Mouse (Mus musculus) embryonic facial prominence, embryonic 10.5 days (tissue): ENCODE results near the gene Magi1. TPM values are rescaled to one million over a fixed set of nuclear protein-coding genes. Genes with fewer than 3 reads are reported as not detected.
A peak's percentile ranks its signal among the peaks of the same experiment; 100 is the strongest.

Experiments
- DNase-seq: peaks from one replicate; pipeline ENCODE4 v3.0.0-alpha.2; 2017; ENCODE audit warnings: low spot score
- H3K27ac ChIP-seq: fragments of 300-500 bp; sonication (generic); replicated peaks from 2 replicates; pipeline ENCODE4 v1.5.1; 2016; ENCODE audit warnings: mild to moderate bottlenecking
- H3K27me3 ChIP-seq: fragments of 300-500 bp; sonication (generic); replicated peaks from 2 replicates; pipeline ENCODE4 v1.6.1; 2016; ENCODE audit warnings: low read depth, mild to moderate bottlenecking; ENCODE audit not compliant: poor library complexity, severe bottlenecking
- H3K36me3 ChIP-seq: fragments of 300-500 bp; sonication (generic); replicated peaks from 2 replicates; pipeline ENCODE4 v1.6.1; 2016; ENCODE audit warnings: mild to moderate bottlenecking, moderate library complexity
- H3K4me1 ChIP-seq: fragments of 300-500 bp; sonication (generic); 2 replicates; pipeline ENCODE4 v1.6.1; 2016
- H3K4me3 ChIP-seq: fragments of 300-500 bp; sonication (generic); 2 replicates; pipeline ENCODE4 v1.5.1; 2016; ENCODE audit warnings: mild to moderate bottlenecking, moderate library complexity
- H3K9me3 ChIP-seq: fragments of 300-500 bp; sonication (generic); 2 replicates; pipeline ENCODE4 v1.6.1; 2016; ENCODE audit warnings: mild to moderate bottlenecking
- WGBS: fragments of 180-500 bp; shearing (Covaris S2); methylation state at CpG from one replicate; pipeline ENCODE4 v1.1.7; 2016; 5-methylcytosine and 5-hydroxymethylcytosine counted together
- polyA plus RNA-seq: library from polyadenylated mRNA; unstranded; fragments of >200 nt; fragmentation: Nextera tagmentation; extraction: Ambion mirVana; gene quantifications from 2 replicates; pipeline ENCODE4 v1.2.1, GENCODE M21; 2016

Magi1 gene
- polyA plus RNA-seq, 1 experiment from 2014 or later, result 16.1 TPM

DNA sequence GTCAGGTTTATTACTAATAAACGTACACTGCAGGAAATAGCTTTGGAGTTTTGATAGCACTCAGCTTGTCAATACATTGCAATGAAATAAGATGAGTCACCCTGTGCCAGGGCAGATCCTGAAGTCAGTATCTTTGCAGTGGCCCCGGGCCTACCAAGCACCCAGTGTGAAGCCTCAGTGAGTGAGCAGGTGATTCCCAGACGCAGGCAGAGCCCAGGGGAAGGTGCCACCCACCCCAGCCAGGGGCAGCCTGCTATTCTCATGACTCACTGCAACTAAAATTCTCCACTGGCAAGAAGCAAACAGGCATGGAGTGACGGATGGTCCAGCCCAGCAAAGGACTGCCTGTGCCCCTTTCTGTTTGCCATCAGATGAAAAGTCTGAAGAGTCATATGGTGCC, 347.9 kb downstream of the Magi1 start:
- DNase-seq, result no peak
- H3K27ac ChIP-seq, result no peak overlapping the region
- no peaks in the 10 kb centered on the region for H3K4me1 ChIP-seq
- 78% methylated on average over 4 of the region's 4 CpGs for WGBS
- no peak overlapping the region for H3K4me3 ChIP-seq
- H3K36me3 ChIP-seq, result no peaks in the 10 kb centered on the region
- H3K27me3 ChIP-seq, result no peaks in the 10 kb centered on the region
- H3K9me3 ChIP-seq, result no peaks in the 10 kb centered on the region

DNA sequence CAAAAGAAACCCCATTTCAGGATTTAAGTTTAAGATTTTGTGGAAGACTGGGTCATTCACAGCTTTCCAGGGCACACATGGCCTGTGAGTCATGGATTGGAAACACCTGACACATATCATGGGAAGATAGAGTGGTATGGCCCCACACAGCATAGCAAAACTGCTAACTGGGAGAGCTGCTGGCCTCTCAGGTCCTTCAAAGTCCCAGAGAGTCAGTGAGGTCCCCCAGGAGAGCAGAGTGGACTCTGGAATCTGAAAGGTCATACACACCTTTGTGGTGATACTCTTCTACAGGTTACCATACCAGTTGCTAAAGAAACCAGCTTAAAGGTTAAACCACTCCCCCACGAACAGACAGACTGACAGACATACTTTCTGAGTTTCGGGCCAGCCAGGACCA, 349.0 kb downstream of the Magi1 start:
- H3K36me3 ChIP-seq, result no peaks in the 10 kb centered on the region
- no peaks in the 10 kb centered on the region for H3K4me1 ChIP-seq
- 86% methylated on average over 2 of the region's 2 CpGs for WGBS
- H3K27me3 ChIP-seq, result no peaks in the 10 kb centered on the region
- H3K4me3 ChIP-seq, result no peak overlapping the region
- no peaks in the 10 kb centered on the region for H3K9me3 ChIP-seq
- H3K27ac ChIP-seq, result no peak overlapping the region
- DNase-seq, result no peak

DNA sequence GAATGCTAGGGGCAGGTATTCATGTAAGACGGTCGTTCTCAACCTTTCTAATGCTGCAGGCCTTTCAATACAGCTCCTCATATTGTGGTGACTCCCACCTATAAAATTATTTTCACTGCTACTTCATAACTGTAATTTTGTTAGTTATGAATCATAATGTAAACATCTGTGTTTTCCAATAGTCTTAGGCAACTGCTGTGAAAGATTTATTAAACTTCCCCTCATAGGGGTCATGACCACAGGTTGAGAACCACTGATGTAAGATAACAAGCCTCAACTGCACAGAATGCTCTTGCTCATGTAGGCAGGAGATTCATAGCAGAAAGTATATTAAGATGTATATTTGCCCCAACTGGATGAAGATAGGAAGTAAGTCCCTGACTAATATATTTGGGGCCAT, 359.1 kb downstream of the Magi1 start:
- Histone ChIP-seq H3K27ac (no peak overlapping the region), H3K36me3 (no peaks in the 10 kb centered on the region), H3K27me3 (no peaks in the 10 kb centered on the region), H3K4me3 (no peak overlapping the region), H3K4me1 (peaks cover 16% of the 10 kb centered on the region), H3K9me3 (no peaks in the 10 kb centered on the region)
- WGBS, result 88% methylated on average over 2 of the region's 2 CpGs
- DNase-seq, result no peak

DNA sequence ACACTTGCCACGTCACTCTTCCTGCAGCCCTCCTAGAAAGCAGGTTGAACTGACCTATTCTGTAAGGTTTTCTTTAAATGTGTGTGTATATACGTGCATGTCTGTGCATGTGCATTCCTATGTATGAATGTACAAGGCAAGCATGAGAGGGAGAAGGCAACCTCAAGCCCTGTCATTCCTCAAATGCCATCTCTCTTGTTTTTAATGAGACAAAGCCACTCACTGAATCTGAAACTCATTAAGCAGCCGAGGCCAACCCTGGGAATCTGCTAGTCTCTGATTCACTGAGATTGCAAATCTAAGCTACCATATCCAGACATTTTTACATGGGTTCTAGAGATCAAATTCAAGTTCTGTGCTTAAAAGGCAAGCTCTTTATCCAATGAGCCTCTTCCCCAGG, 359.7 kb downstream of the Magi1 start:
- Histone ChIP-seq H3K9me3 (no peaks in the 10 kb centered on the region), H3K36me3 (no peaks in the 10 kb centered on the region), H3K27ac (0 out of 2 replicates have a peak overlapping the region, but pooled peaks have one; percentile 8), H3K4me3 (no peak overlapping the region), H3K27me3 (no peaks in the 10 kb centered on the region), H3K4me1 (peaks cover 16% of the 10 kb centered on the region)
- 51% methylated on average over 3 of the region's 3 CpGs for WGBS
- DNase-seq, result no peak

DNA sequence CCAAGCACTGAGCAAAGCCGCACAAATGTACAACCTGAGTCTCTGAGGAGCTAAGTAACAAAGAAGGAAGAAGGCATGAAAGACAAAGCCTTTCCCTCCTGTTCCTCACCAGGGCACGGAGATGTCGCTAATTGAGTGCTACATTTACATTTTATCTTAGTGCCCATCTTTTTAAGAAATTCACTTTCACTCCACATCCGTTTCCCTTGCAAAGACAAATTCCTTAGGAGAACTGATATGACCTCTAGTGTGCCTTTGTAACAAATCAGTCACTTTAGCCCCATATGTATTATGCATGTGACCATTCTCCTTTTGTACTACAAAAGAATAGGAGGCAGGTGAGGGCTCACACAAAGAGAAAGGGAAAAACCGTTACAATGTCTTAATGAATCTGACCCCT, 360.4 kb downstream of the Magi1 start:
- WGBS, result 69% methylated on average over 5 of the region's 5 CpGs
- Histone ChIP-seq H3K36me3 (no peaks in the 10 kb centered on the region), H3K4me3 (no peak overlapping the region), H3K27ac (peak overlapping the region; percentile 51), H3K27me3 (no peaks in the 10 kb centered on the region), H3K9me3 (no peaks in the 10 kb centered on the region), H3K4me1 (peaks cover 16% of the 10 kb centered on the region)
- no peak for DNase-seq

DNA sequence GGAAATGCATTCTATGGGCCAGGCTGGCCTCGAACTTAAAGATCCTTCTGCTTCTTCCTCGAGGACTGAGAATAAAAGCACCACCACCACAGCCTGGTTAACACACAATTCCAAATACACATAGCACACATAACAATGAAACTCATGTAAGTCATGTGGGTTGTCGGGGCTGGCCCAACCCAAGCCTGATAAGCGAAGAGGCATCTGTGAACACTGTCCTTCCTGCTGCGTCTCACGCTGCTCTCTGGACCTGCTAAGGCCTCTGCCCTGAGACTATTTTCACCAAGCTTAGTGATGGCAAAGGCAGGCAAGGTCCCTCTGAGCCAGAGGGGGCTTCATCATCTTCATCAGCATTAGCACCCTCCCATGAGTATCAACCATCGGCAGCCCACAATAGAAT, 360.8 kb downstream of the Magi1 start:
- Histone ChIP-seq H3K36me3 (no peaks in the 10 kb centered on the region), H3K9me3 (no peaks in the 10 kb centered on the region), H3K4me3 (no peak overlapping the region), H3K4me1 (peaks cover 16% of the 10 kb centered on the region), H3K27ac (peak overlapping the region; percentile 51), H3K27me3 (no peaks in the 10 kb centered on the region)
- 83% methylated on average over 7 of the region's 7 CpGs for WGBS
- DNase-seq, result no peak

DNA sequence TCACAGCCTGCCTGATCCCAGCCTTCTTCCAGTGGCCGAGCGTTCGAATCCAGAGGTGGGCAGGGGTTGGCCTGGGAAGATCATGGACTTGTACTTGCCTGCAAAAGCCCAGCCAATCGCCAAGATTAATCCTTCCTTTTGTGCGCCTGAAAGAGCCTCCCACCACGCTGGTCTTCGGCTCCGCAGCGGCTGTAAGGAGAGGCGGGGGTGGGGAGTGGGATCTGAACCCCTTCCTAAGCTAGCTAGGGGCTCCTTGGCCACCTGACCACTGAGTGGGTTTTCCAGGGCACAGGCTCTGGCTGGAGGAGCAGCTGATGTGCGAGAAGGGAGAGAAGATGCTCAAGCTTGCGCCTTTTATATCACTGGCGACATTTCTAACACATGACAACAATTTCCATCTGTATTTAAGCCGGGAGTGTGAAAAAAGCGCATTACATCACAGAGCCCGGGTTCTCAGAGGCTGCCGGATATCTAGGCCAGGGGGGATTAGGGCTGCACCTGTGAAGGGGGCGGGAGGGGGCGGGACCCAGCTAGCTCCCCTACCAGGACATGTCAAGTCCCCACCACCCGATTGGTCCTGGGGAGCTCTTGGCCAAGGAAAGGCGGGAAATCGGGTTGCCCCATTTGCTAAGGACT, 370.4 kb downstream of the Magi1 start:
- Histone ChIP-seq H3K9me3 (no peaks in the 10 kb centered on the region), H3K4me3 (peak overlapping the region; percentile 58), H3K27me3 (no peaks in the 10 kb centered on the region), H3K27ac (peak overlapping the region; percentile 94), H3K4me1 (peaks cover 48% of the 10 kb centered on the region), H3K36me3 (no peaks in the 10 kb centered on the region)
- DNase-seq, result peak; percentile 78
- 2% methylated on average over 22 of the region's 22 CpGs for WGBS

DNA sequence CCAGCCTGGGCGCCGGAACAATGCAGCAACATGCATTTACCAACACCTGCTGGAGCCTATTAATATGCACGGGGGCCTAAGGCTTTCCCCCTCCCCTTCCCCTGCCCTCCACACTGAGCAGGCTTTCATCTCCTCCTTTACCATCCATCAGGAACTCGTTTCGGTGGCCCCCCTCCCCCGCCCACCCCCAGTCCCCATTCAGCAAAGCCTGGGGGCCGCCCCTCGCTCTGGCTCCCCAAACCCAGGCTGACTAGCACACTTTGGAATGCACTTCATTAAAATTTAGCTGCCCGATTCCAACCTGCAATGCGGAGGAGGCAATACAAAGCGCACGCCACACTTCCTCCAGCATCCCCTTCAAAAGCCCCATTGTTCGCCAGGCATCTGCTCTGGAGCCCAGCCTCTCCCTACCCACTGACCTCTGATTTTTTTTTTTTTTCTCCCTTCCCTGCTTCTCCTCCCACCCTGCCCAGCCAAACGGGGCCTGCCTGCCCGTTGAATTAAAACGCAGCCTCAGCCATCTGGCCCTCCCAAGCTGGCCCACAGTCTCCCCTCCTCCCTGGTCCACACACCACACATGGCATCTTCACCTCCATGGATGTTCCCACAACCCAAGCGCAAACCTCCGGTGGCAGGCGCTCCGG, 371.0 kb downstream of the Magi1 start:
- DNase-seq, result peak; percentile 86
- peaks cover 48% of the 10 kb centered on the region for H3K4me1 ChIP-seq
- H3K27ac ChIP-seq, result peak overlapping the region; percentile 94
- no peaks in the 10 kb centered on the region for H3K36me3 ChIP-seq
- peak overlapping the region; percentile 58 for H3K4me3 ChIP-seq
- H3K27me3 ChIP-seq, result no peaks in the 10 kb centered on the region
- no peaks in the 10 kb centered on the region for H3K9me3 ChIP-seq
- WGBS, result under 1% methylated on average over 20 of the region's 20 CpGs

DNA sequence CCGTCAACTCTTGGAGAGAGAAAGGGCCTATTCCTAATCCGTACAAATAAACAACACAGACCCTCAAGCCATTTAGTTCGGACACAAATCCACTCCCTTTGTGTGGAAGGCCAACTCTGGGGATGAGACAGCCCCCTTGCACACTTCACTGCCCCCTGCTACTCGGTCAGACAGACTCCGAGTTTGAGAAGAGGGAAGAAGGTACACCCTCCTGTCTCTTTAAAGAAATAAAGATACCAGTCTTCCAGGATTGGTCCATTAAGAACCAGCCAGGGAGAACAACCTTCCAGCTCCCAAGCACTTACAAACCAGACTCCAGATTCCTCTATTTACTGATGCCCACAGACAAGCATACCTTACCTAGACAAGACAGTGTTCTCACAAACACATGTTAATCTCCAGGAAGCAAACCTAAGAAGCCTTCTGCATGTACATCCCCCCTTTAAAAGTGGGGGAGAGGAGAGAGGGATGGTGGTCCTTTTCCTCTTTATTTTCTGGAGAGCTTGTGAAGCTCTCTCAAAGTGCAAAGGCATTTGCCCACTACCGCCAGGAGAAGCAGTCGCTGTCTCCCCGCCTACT, 371.6 kb downstream of the Magi1 start:
- 6% methylated on average over 8 of the region's 8 CpGs for WGBS
- H3K9me3 ChIP-seq, result no peaks in the 10 kb centered on the region
- peak overlapping the region; percentile 58 for H3K4me3 ChIP-seq
- H3K36me3 ChIP-seq, result no peaks in the 10 kb centered on the region
- peaks cover 48% of the 10 kb centered on the region for H3K4me1 ChIP-seq
- H3K27ac ChIP-seq, result peak overlapping the region; percentile 94
- H3K27me3 ChIP-seq, result no peaks in the 10 kb centered on the region
- peak; percentile 30 for DNase-seq

DNA sequence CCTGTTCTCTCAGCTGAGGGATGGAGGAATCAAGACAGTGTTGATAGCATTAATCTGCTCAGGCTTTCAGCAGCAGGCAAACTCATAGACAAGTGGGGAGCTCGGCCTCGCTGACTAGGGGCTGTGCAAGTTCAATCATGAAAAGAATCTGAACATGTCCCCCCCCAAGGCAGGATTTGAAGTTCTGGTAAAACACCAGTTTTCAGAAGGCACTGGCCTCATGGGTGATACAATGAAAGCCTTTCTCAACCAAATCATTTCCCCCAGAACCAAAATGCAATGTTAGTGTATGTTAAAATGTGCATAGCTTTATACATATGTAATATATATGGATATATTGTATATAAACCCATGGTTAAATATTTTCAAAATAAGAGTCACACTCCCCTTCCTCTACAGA, 372.3 kb downstream of the Magi1 start:
- Histone ChIP-seq H3K9me3 (no peaks in the 10 kb centered on the region), H3K36me3 (no peaks in the 10 kb centered on the region), H3K27ac (peak overlapping the region; percentile 94), H3K4me1 (peaks cover 48% of the 10 kb centered on the region), H3K4me3 (peak overlapping the region; percentile 58), H3K27me3 (no peaks in the 10 kb centered on the region)
- WGBS, result 41% methylated on average over 2 of the region's 2 CpGs
- peak; percentile 13 for DNase-seq

DNA sequence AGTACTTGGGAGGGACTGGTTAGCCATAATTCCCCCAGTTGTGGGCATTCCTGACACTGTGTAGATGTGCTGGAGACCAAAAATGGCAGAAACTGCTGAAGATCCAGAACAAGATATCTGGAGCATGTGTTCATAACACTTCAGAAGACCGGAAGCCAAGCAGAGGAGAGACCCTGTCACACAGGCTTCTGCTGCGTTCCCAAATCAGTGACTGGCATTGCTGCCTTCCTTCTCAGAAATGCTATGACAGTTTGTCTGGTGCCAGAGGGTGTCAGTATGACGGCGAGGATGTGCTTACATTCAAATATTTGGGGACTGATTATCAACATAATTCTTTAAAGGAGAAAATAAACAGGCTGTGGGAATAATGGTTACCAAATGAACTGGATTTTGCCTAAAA, 373.7 kb downstream of the Magi1 start:
- Histone ChIP-seq H3K4me1 (peaks cover 45% of the 10 kb centered on the region), H3K27ac (no peak overlapping the region), H3K36me3 (no peaks in the 10 kb centered on the region), H3K27me3 (no peaks in the 10 kb centered on the region), H3K9me3 (no peaks in the 10 kb centered on the region), H3K4me3 (no peak overlapping the region)
- no peak for DNase-seq
- WGBS, result 86% methylated on average over 4 of the region's 4 CpGs

DNA sequence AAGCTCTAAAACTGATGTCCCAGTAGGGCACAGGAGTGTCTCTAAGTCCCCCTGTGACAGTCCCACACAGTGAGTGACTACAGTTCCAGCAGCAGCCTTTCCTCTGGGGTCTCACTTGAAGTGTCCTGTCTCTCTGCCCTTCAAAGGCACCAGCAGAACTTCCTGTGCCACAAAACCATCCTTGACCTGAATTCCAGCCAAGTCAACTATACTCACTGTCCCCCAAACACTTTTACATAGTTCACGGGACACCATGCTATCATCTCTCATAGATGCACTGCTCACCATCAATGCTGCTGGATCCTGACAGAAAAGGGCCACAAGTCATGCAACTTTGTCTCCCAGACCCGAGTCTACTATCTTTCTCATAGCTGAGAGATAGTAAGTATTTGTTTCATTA, 378.7 kb downstream of the Magi1 start:
- no peaks in the 10 kb centered on the region for H3K4me1 ChIP-seq
- H3K9me3 ChIP-seq, result no peaks in the 10 kb centered on the region
- no peaks in the 10 kb centered on the region for H3K27me3 ChIP-seq
- WGBS, result 81% methylated on average over 2 of the region's 2 CpGs
- no peak overlapping the region for H3K27ac ChIP-seq
- DNase-seq, result no peak
- H3K36me3 ChIP-seq, result no peaks in the 10 kb centered on the region
- H3K4me3 ChIP-seq, result no peak overlapping the region

DNA sequence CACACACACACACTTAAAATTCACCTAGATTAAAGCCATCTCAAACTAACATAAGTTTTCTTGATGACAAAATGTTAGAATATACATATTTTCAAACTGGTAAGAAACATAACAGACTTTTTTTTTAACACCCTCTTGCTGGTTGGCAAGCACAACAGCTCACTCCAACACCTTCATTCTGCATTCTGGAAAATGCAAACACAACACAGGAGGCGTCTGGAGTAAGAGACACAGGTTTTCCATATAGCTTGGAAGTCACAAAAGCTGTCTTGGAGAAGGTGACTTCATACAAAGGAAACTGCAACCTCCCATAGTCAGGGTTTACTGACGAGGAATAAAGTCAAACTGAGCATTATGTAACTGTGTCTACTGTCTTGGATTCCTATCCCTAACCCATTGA, 381.5 kb downstream of the Magi1 start:
- Histone ChIP-seq H3K9me3 (no peaks in the 10 kb centered on the region), H3K27ac (no peak overlapping the region), H3K4me1 (0 out of 2 replicates have a peak, but pooled peaks cover 2% of the 10 kb centered on the region), H3K4me3 (no peak overlapping the region), H3K27me3 (no peaks in the 10 kb centered on the region), H3K36me3 (no peaks in the 10 kb centered on the region)
- WGBS, result 76% methylated on average over 2 of the region's 2 CpGs
- no peak for DNase-seq
